Mouse (Mus musculus) erythroblast, embryonic 14.5 days (primary cell): ENCODE data around the gene Tspan32.

Source experiments
- GATA1 ChIP-seq: IDR thresholded peaks from 2 replicates; pipeline ENCODE4 v1.6.1; 2012; ENCODE audit warnings: low read length, inconsistent platforms, mixed read lengths
- TAL1 ChIP-seq: IDR thresholded peaks from 3 replicates; pipeline ENCODE4 v1.6.1; 2012; ENCODE audit warnings: low read length, inconsistent platforms, mixed read lengths

- TF ChIP-seq GATA1 (no peak), TAL1 (no peak)
Measured at GRCm38 (mm10) chr7:143062704-143063103, 57.9 kb downstream of the Tspan32 start.
